Mouse (Mus musculus) midbrain, embryonic 14.5 days (tissue): Measurements from ENCODE around the gene Sync. TPM values are rescaled to one million over a fixed set of nuclear protein-coding genes. Genes with fewer than 3 reads are reported as not detected.

Experiments used
- ATAC-seq: fragments of 200-750 bp; cut with Nextera tagmentation; 2 replicates; pipeline ENCODE4 v1.8.0; 2017; ENCODE audit warnings: moderate number of reproducible peaks, moderate library complexity; ENCODE audit not compliant: low FRiP score, low TSS enrichment
- DNase-seq: peaks from one replicate; pipeline ENCODE4 v3.0.0-alpha.2; 2015
- H3K27ac ChIP-seq: fragments of 300-500 bp; sonication (generic); replicated peaks from 2 replicates; pipeline ENCODE4 v1.5.1; 2014; ENCODE audit warnings: mild to moderate bottlenecking, low read depth, low read length, moderate library complexity
- H3K27me3 ChIP-seq: fragments of 300-500 bp; sonication (generic); 2 replicates; pipeline ENCODE4 v1.6.1; 2014; ENCODE audit warnings: low read length, control low read depth, mixed read lengths; ENCODE audit not compliant: control insufficient read depth, insufficient read depth
- H3K36me3 ChIP-seq: fragments of 300-500 bp; sonication (generic); 2 replicates; pipeline ENCODE4 v1.6.1; 2014; ENCODE audit warnings: low read length, control low read depth; ENCODE audit not compliant: control insufficient read depth, insufficient read depth
- H3K4me1 ChIP-seq: fragments of 300-500 bp; sonication (generic); 2 replicates; pipeline ENCODE4 v1.6.1; 2014; ENCODE audit warnings: mild to moderate bottlenecking, antibody characterized with exemption, low read length, control low read depth; ENCODE audit not compliant: control insufficient read depth, insufficient read depth
- H3K4me2 ChIP-seq: fragments of 300-500 bp; sonication (generic); 2 replicates; pipeline ENCODE4 v1.6.1; 2014; ENCODE audit warnings: mild to moderate bottlenecking, low read length, moderate library complexity
- H3K4me3 ChIP-seq: fragments of 300-500 bp; sonication (generic); replicated peaks from 2 replicates; pipeline ENCODE4 v1.5.1; 2014; ENCODE audit warnings: low read depth, low read length
- H3K9ac ChIP-seq: fragments of 300-500 bp; sonication (generic); replicated peaks from 2 replicates; pipeline ENCODE4 v1.6.1; 2014; ENCODE audit warnings: mild to moderate bottlenecking, low read length, moderate library complexity
- H3K9me3 ChIP-seq: fragments of 300-500 bp; sonication (generic); 2 replicates; pipeline ENCODE4 v1.6.1; 2016; ENCODE audit warnings: low read length, control low read depth, mixed read lengths; ENCODE audit not compliant: control insufficient read depth
- WGBS: fragments of 180-500 bp; shearing (Covaris S2); extraction: QIAGEN DNeasy Blood & Tissue Kit; methylation state at CpG from one replicate; pipeline ENCODE4 v1.1.7; 2014; 5-methylcytosine and 5-hydroxymethylcytosine counted together
- polyA plus RNA-seq: library from polyadenylated mRNA; unstranded; fragments of >200 nt; fragmentation: Nextera tagmentation; extraction: Ambion mirVana; gene quantifications from 2 replicates; pipeline ENCODE4 v1.2.1, GENCODE M21; 2014

Gene Sync
- 0.34 and 0.54 TPM in 2 replicates for polyA plus RNA-seq

DNA sequence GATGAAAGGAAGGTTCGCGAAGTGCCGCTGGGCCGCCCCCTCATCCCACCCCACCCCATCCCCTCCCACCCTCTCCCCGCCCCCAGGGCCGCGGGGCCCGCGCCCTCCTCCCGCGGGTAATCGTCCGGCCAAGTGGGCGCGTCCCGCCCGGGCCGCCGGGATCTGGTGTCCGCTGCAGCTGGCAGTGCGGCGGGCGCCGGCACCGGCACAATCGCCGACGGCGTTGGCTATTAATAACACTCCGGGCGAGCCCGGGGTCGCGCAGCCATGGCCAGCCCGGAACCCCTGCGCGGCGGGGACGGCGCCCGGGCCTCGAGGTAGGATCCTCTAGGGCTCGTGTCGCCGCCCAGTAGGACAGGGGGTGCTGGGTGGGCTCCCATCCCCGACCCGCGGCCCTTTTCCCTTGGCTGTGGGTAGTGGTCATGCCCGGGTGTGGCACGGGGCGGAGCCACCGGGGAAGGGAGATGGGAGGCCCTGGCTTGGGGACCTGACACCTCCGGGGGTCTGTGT lies at the start of gene Sync:
TSS of gene Sync (plus strand) at position 146 of the 510 bp plus-strand sequence.
- Histone ChIP-seq H3K4me1 (peaks cover 9% of the 10 kb centered on the region; the same call in 1 of the 2 replicates), H3K9ac (peak within 1 kb of the TSS; percentile 56), H3K9me3 (no peaks in the 10 kb centered on the region), H3K27me3 (peaks cover 13% of the 10 kb centered on the region), H3K36me3 (no peaks in the 10 kb centered on the region), H3K4me3 (peak within 1 kb of the TSS; percentile 44), H3K4me2 (peak within 1 kb of the TSS; percentile 90), H3K27ac (no peak within 1 kb of the TSS)
- ATAC-seq (no peak; the same call in 1 of the 2 replicates), DNase-seq (peak; percentile 66)
- WGBS, result under 1% methylated on average over 52 of the region's 53 CpGs

- Histone ChIP-seq H3K4me2 (peak overlapping the region; percentile 90), H3K27me3 (no peaks in the 10 kb centered on the region), H3K4me3 (peak overlapping the region; percentile 73), H3K36me3 (no peaks in the 10 kb centered on the region), H3K27ac (no peak overlapping the region), H3K4me1 (peaks cover 22% of the 10 kb centered on the region), H3K9me3 (no peaks in the 10 kb centered on the region), H3K9ac (peak overlapping the region; percentile 78)
- ATAC-seq (no peak), DNase-seq (peak; percentile 64)
- 6% methylated on average over 21 of the region's 21 CpGs for WGBS
Observed at GRCm38 (mm10) chr4:129237843-129238441, 49.5 kb upstream of the Sync start.

GRCm38 (mm10) chr4:129238579-129239016 lies 48.8 kb upstream of the Sync start:
- DNase-seq (peak; percentile 67), ATAC-seq (peak; percentile 64)
- no peaks in the 10 kb centered on the region for H3K36me3 ChIP-seq
- WGBS, result under 1% methylated on average over 23 of the region's 23 CpGs
- peak overlapping the region; percentile 78 for H3K9ac ChIP-seq
- peak overlapping the region; percentile 90 for H3K4me2 ChIP-seq
- peak overlapping the region; percentile 73 for H3K4me3 ChIP-seq
- peaks cover 22% of the 10 kb centered on the region for H3K4me1 ChIP-seq
- peak overlapping the region; percentile 55; the same call in 1 of the 2 replicates for H3K27ac ChIP-seq
- no peaks in the 10 kb centered on the region for H3K27me3 ChIP-seq
- no peaks in the 10 kb centered on the region for H3K9me3 ChIP-seq

- ATAC-seq, result peak; percentile 89
- H3K4me1 ChIP-seq, result peaks cover 22% of the 10 kb centered on the region
- H3K4me3 ChIP-seq, result peak overlapping the region; percentile 73
- WGBS, result 0% methylated on average over 28 of the region's 29 CpGs
- no peaks in the 10 kb centered on the region for H3K9me3 ChIP-seq
- peak overlapping the region; percentile 90 for H3K4me2 ChIP-seq
- H3K27ac ChIP-seq, result peak overlapping the region; percentile 55; the same call in 1 of the 2 replicates
- H3K9ac ChIP-seq, result peak overlapping the region; percentile 78
- DNase-seq, result peak; percentile 90
- no peaks in the 10 kb centered on the region for H3K27me3 ChIP-seq
- no peaks in the 10 kb centered on the region for H3K36me3 ChIP-seq
Observed at GRCm38 (mm10) chr4:129239075-129239474, 48.3 kb upstream of the Sync start.

GRCm38 (mm10) chr4:129241898-129242297 lies 45.5 kb upstream of the Sync start:
- 8% methylated on average over 7 of the region's 7 CpGs for WGBS
- DNase-seq, result no peak

GRCm38 (mm10) chr4:129242327-129242726 lies 45.1 kb upstream of the Sync start:
- no peak for ATAC-seq

More at GRCm38 (mm10) chr4:129241898-129242297, 45.5 kb upstream of the Sync start:
- no peaks in the 10 kb centered on the region for H3K36me3 ChIP-seq
- H3K27me3 ChIP-seq, result peaks cover 13% of the 10 kb centered on the region
- no peak for ATAC-seq
- H3K4me3 ChIP-seq, result no peak overlapping the region
- peaks cover 22% of the 10 kb centered on the region for H3K4me1 ChIP-seq
- no peak overlapping the region for H3K9ac ChIP-seq
- 0 out of 2 replicates have a peak overlapping the region, but pooled peaks have one; percentile 37 for H3K27ac ChIP-seq
- H3K4me2 ChIP-seq, result no peak overlapping the region
- H3K9me3 ChIP-seq, result no peaks in the 10 kb centered on the region

DNA sequence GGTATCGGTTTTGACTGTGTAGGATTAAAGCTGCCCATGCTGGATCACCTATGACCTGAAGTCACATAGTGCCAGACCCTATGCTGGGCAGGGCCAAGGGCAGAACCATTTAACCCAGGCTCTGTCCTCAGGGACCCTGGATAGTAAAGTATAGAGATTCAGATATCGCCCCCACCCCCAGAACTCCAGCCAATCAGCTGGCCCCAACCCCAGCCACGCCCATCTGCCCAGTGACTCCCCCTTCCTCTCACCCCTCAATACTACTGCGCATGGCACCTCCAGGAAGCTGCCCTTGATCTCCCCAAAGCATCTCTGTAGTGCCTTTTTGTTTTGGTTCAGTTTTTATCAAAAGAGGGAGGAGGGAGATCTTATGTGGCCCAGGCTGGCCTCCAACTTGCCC lies 44.7 kb upstream of the Sync start:
- no peaks in the 10 kb centered on the region for H3K36me3 ChIP-seq
- peaks cover 22% of the 10 kb centered on the region for H3K27me3 ChIP-seq
- H3K9me3 ChIP-seq, result no peaks in the 10 kb centered on the region
- H3K9ac ChIP-seq, result no peak overlapping the region
- DNase-seq (no peak), ATAC-seq (no peak)
- no peak overlapping the region for H3K4me2 ChIP-seq
- no peak overlapping the region for H3K4me3 ChIP-seq
- peaks cover 15% of the 10 kb centered on the region for H3K4me1 ChIP-seq
- H3K27ac ChIP-seq, result no peak overlapping the region
- WGBS, result 29% methylated on average over 4 of the region's 4 CpGs

More at GRCm38 (mm10) chr4:129242327-129242726, 45.1 kb upstream of the Sync start:
- no peak overlapping the region for H3K4me3 ChIP-seq
- no peaks in the 10 kb centered on the region for H3K9me3 ChIP-seq
- 20% methylated on average over 4 of the region's 4 CpGs for WGBS
- H3K9ac ChIP-seq, result no peak overlapping the region
- peaks cover 18% of the 10 kb centered on the region for H3K27me3 ChIP-seq
- no peak overlapping the region for H3K4me2 ChIP-seq
- H3K4me1 ChIP-seq, result peaks cover 18% of the 10 kb centered on the region
- H3K27ac ChIP-seq, result 0 out of 2 replicates have a peak overlapping the region, but pooled peaks have one; percentile 37
- no peaks in the 10 kb centered on the region for H3K36me3 ChIP-seq
- DNase-seq, result no peak

DNA sequence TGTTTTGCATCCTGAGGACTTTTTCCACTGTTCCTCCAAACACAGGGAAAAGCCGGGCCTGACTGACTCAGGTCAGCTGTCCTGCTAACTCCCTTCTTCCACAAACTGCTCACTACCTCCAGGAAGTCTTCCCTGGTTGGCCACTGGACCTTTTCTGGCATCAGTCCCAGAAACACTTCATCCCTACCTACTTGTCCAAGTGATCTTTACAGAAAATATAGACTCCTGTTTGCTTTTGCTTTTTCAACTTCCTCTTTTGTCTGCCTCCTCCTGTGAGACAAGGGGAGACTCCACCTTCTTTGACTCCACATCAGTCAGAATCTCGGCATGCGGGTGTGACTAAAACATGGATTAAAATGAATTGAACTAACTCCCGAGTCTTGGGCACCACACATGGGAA lies 42.6 kb upstream of the Sync start:
- H3K4me2 ChIP-seq, result no peak overlapping the region
- H3K4me3 ChIP-seq, result no peak overlapping the region
- H3K9ac ChIP-seq, result no peak overlapping the region
- H3K27ac ChIP-seq, result no peak overlapping the region
- DNase-seq (no peak), ATAC-seq (no peak)
- no peaks in the 10 kb centered on the region for H3K36me3 ChIP-seq
- H3K9me3 ChIP-seq, result no peaks in the 10 kb centered on the region
- WGBS, result 43% methylated on average over 4 of the region's 4 CpGs
- H3K4me1 ChIP-seq, result peaks cover 7% of the 10 kb centered on the region; the same call in 1 of the 2 replicates
- H3K27me3 ChIP-seq, result peaks cover 38% of the 10 kb centered on the region
